Mouse (Mus musculus) liver, embryonic 14.5 days (tissue): ENCODE measurements around the gene Tstd1.

ENCODE experiments used
- CTCF ChIP-seq: IDR thresholded peaks from 2 replicates; pipeline ENCODE4 v1.5.1; 2016; ENCODE audit warnings: antibody characterized with exemption, low read depth, control low read depth
- EP300 ChIP-seq: IDR thresholded peaks from 2 replicates; pipeline ENCODE4 v1.6.1; 2016; ENCODE audit warnings: antibody characterized with exemption, low read depth

- TF ChIP-seq EP300, result no peak
- no peak for TF ChIP-seq CTCF
Observed at GRCm38 (mm10) chr1:171463133-171463532, 44.5 kb downstream of the Tstd1 start.
